Mouse (Mus musculus): ENCODE data around the gene Ppp1r36.

GRCm38 (mm10) chr12:76478309-76479023 is 61.1 kb downstream of the Ppp1r36 start:
- TF ChIP-seq CTCF (IDR thresholded peaks at IDR 0.05; ENCODE audit: control insufficient read depth, insufficient read depth, insufficient replicate concordance, low read depth, low read length) = no peak
- TF ChIP-seq POLR2A (IDR thresholded peaks at IDR 0.05; ENCODE audit: control insufficient read depth, low read depth, low read length) = no peak
